Mouse (Mus musculus): ENCODE data around the gene Srp14. TPM values are rescaled to one million over a fixed set of nuclear protein-coding genes. Genes with fewer than 3 reads are reported as not detected.

Gene Srp14
- polyA plus RNA-seq (2014; fragmentation: Illumina TruSeq; extraction: RNeasy Lipid Tissue Mini Kit (QIAGEN cat#74804); ENCODE audit: low read depth, low replicate concordance) = 109 TPM

GRCm38 (mm10) chr2:118479550-118479909 is at the start of gene Srp14:
Gene Srp14 (minus strand): TSS chr2:118479711.

Other genes with a start within 250 kb of the Srp14 start
- 1.0 TPM for gene Fsip1, start 222.7 kb downstream of the Srp14 start, polyA plus RNA-seq (2014; fragmentation: Illumina TruSeq; extraction: RNeasy Lipid Tissue Mini Kit (QIAGEN cat#74804); ENCODE audit: low read depth, low replicate concordance)
- 0.36 TPM for gene Gpr176, start 106.3 kb downstream of the Srp14 start, polyA plus RNA-seq (2014; fragmentation: Illumina TruSeq; extraction: RNeasy Lipid Tissue Mini Kit (QIAGEN cat#74804); ENCODE audit: low read depth, low replicate concordance)
- 6.4 TPM for gene Eif2ak4, start 91.1 kb downstream of the Srp14 start, polyA plus RNA-seq (2014; fragmentation: Illumina TruSeq; extraction: RNeasy Lipid Tissue Mini Kit (QIAGEN cat#74804); ENCODE audit: low read depth, low replicate concordance)
- gene Bmf, start 70.0 kb upstream of the Srp14 start, polyA plus RNA-seq (2014; fragmentation: Illumina TruSeq; extraction: RNeasy Lipid Tissue Mini Kit (QIAGEN cat#74804); ENCODE audit: low read depth, low replicate concordance) = 3.9 TPM
- gene Bub1b, start 118.5 kb upstream of the Srp14 start, polyA plus RNA-seq (2014; fragmentation: Illumina TruSeq; extraction: RNeasy Lipid Tissue Mini Kit (QIAGEN cat#74804); ENCODE audit: low read depth, low replicate concordance) = 1.4 TPM
- gene Pak6, start 183.6 kb upstream of the Srp14 start, polyA plus RNA-seq (2014; fragmentation: Illumina TruSeq; extraction: RNeasy Lipid Tissue Mini Kit (QIAGEN cat#74804); ENCODE audit: low read depth, low replicate concordance) = 3.0 TPM
- not detected for gene Ankrd63, start 224.3 kb upstream of the Srp14 start, polyA plus RNA-seq (2014; fragmentation: Illumina TruSeq; extraction: RNeasy Lipid Tissue Mini Kit (QIAGEN cat#74804); ENCODE audit: low read depth, low replicate concordance)
- gene Plcb2, start 248.7 kb upstream of the Srp14 start, polyA plus RNA-seq (2014; fragmentation: Illumina TruSeq; extraction: RNeasy Lipid Tissue Mini Kit (QIAGEN cat#74804); ENCODE audit: low read depth, low replicate concordance) = 0.44 TPM